Mouse (Mus musculus) T-helper 2 cell (primary cell): ENCODE measurements at regions not wholly inside any gene's neighbourhood (a gene's known extent, or its start where the extent isn't known, plus 50 kb on each side); places are given as distances from the start of the nearest gene placed in this dataset.

Experiments used
- in situ Hi-C: fragments of 300-600 bp; cut with MboI, MseI; formaldehyde crosslinking; loops from one replicate; pipeline ENCODE4 v1.15.1; 2025; ENCODE audit warnings: high pct_unique_total_duplicates

DNA sequence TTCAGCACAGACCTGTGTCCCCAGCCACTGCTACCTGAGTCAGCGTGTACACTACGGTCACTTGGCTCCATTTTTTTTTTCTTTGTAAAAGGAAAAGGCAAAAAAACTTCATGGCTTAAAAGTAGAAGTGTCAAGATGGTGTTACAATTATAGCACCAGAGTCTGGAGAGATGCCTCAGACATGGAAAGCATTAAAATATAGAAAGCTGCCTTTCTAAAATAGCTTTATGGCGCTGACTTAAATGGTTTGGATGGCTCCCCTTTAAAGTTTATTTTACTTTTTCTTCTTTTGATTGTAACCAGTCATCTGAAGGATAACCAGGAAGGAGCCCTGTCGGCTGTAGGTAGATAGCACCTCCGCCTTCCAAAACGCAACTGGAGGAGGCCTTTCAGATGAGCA, 79.0 kb upstream of the Jade1 start:
- in situ Hi-C loops = no loop called here

DNA sequence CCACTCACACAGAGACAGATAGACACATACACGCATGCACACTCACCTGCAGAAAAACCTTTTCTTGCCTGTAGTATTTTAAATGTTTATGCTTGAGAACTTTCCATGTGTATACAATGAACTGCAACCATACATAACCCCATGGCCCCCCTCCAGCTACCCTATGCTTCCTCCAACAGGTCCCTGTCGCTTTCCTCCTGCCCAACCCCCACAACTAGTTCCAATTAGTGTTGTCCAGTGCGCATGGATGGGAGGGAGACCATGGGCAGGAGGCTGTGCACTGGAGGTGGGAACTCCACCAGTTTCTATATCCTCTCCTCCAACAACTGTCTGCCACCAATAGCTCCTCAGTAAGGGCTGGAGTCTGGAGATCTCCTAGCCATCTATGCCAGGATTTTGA, 82.9 kb upstream of the Jade1 start:
- in situ Hi-C loops = no loop called here

DNA sequence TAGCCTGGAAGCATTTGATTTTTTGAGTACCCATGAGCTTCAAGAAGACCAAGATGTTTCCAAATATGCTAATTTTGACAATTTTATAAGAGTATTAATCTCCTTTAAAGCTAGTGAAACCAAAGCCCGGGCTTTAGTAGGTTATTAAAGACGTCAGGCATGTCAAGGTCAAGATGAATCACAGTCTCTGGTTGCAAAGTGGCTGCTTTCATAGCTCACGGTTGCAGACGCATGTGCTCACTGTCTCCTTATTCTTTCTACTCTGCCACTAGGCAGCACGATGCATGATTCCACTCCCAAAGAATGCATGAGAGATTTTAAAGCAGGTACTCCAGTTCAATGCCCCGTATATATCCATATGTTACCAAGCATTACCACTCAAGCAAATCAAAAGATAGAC, 86.4 kb upstream of the Jade1 start:
- in situ Hi-C loops = no loop called here

DNA sequence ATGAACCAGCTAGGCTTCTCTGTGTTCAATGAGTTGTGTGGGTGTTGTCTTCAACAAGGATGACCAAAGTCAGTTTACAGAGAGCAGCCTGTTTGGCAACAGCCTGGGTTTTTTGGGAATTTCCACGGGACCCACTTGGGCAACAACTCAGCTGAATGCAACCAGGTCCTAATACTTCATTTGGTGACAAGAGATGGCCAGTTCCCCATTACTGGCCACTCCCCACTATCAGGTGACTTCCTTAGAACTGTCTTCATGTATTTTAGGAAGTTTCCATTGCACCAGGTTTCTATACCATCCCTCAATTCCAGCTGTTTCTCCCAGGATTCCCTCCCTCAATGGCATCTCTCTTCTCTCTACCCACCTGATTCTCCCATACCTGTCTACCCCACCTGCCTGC, 87.7 kb upstream of the Jade1 start:
- in situ Hi-C loops = no loop called here

DNA sequence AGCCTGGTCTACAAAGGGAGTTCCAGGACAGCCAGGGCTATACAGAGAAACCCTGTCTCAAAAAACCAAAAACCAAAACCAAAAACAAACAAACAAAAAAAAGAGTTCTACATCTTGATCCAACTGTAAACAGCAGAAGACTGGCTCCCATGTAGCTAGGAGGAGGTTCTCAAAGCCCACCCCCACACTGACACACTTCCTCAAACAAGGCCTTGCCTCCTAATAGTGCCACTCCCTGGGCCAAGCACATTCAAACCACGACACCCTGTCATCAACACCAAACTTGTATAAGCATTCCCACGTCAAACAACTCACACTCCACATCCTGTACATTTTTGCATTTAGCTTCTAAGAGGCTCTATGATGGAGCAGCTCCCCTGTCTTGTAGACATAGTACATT, 89.6 kb upstream of the Jade1 start:
- in situ Hi-C loops = no loop called here

DNA sequence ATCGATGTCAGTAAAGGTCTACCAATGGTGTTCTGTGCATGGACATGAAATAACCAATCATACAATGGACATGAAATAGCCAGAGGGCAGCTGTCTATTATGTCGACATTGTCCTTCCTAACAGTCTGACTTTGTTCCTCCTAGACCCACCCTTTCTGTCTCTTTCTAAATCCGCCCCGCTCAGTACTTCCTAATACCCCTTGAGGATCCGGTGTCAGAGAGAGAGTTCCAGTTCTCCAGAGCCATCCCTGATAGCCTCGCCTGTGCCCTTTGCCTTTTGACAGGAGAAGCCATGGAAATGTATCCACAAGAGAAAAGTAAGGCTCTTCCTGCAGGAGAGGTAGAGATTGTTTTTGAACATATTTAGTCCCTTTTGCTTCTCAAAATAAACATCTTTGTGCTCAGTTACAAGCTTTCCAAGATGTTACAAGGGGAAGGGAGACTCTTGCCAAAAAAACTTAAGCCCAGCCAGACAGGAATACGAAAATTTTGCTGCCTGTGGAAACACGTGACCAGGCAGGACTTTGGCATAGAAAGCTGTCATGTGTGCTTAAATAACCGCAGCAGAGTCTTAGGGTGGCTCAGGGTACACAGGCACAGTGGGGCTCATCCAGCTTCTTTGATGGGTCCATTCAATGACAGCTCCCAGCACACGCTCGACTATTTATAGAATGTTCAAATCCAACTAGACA, 92.4 kb upstream of the Jade1 start:
- in situ Hi-C loops = no loop called here

DNA sequence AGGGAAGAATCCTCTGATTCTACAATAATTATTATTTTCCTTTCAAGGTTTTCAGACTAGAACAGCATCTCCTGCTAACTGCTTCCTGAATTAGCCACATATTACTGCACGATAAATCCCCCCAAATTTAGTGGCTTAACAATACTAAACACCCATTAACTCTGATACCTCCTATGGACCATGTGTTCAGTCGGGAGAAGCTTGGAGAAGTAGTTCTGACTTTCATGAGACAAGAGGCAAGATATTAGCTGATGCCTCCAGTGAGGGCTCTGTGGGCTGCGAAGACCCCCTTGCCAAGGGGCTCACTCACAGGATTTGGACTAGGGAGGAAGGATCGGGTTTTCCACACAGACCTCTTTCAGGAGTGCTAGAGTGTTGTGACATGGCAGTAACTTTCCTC, 95.4 kb upstream of the Jade1 start:
- in situ Hi-C loops = no loop called here

DNA sequence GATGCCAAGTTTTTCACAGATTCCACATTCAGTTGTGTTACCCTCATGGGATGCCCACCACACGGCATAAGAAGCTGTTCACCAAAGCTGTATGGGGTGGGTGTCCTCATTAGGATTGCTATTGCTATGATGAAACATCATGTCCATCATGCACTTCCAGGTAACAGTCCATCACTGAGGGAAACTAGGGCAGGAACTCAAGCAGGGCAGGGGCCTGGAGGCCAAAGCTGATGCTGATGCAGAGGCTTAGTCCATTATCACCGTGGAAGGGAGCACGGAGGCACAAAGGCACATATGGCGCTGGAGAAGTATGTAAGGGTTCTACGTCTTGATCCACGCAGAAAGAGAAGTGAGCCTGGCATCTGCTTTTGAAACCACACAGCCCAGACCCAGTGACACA, 97.4 kb upstream of the Jade1 start:
- in situ Hi-C loops = loop anchor here (10.0 kb wide), 1 partner anchor 1253 kb away; no protein-coding TSS in a partner anchor

DNA sequence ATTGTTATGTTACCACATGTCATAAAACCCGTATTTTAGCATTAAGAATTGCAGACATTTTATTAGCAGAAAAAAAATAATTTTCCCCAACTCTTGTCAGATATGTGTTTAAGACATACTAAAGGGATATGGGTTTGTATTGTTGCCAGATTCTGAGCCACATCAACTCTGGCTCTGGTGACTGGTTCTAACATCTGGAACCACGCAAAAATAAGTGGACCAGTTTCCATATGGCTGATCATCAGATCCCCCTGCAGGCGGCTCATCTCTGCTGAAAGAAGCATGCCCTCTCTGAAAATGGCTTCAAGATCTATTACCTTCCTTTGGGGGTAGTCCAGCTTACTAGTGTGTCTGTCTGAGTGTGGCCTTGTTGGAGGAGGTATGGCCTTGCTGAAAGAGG, 102.0 kb upstream of the Jade1 start:
- in situ Hi-C loops = loop anchor here (10.0 kb wide), 1 partner anchor 1249 kb away; no protein-coding TSS in a partner anchor

DNA sequence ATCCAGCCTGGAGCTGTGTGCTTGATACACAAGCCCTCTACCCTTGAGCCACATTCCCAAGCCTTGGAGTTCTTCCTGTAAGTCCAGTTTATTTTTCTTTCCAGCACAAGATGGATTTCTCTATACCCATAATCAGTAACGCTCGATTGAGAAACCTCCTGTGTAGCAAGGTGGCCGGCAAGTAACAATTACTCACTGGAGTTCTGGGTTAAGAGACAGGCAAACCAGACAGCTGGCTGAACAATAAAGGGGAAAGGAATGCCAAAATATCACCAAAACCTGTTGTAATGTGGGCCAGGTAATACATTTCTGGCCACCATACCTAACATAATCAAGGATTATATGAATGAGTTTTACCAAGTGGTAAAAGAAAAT, 102.8 kb upstream of the Jade1 start:
- in situ Hi-C loops = loop anchor here (10.0 kb wide), 1 partner anchor 1248 kb away; no protein-coding TSS in a partner anchor

DNA sequence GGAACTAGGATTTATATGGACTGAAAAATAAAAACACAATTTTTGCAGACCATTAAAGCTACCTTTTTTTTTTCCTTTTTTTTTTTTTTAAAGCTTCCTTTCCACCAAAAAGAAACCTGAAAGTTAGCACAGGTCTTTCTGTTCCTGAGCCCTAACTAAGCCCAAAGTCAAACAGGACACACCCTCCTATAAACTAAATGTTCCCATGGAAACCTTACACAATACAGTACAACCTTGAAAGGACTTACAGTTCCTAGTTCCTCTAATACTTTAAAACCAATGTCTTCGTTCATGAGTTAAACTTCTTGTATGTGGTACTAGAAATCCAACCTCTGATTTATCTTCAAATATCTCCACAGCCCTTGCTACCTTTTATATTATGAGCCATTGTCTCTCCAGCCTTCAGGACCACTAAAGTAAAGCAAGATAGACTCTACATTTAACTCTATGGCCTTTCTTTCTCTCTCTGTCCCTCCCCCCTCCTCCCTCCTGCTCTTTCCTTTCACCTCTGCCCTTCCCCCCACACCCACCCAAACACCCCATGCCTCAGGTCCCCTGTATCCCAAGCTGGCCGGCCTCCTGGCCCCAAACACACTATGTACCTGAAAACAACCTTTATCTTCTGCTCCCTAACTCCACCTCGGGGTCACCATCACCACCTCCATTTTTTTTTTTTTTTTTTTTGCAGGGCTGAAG, 103.4 kb upstream of the Jade1 start:
- in situ Hi-C loops = loop anchor here (10.0 kb wide), 1 partner anchor 1247 kb away; no protein-coding TSS in a partner anchor

DNA sequence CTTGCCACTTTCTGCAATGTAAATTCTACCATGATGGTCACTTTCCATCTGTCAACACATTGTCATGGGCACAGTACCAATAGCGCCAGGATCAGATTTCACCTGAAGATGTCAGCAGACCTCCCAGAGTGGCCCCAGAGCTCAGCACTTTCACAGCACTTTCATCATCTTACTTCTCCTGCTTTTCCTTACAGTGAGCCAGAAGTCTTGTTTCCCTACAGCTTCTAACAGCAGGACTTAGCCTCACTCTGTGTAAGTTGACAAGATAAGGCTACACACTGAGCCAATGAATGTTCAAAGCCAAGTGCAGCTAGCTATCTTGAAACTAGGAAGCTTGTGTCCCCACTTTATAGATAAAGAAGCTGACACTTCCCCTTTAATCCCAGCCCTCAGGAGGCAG, 104.8 kb upstream of the Jade1 start:
- in situ Hi-C loops = loop anchor here (10.0 kb wide), 1 partner anchor 1246 kb away; no protein-coding TSS in a partner anchor

DNA sequence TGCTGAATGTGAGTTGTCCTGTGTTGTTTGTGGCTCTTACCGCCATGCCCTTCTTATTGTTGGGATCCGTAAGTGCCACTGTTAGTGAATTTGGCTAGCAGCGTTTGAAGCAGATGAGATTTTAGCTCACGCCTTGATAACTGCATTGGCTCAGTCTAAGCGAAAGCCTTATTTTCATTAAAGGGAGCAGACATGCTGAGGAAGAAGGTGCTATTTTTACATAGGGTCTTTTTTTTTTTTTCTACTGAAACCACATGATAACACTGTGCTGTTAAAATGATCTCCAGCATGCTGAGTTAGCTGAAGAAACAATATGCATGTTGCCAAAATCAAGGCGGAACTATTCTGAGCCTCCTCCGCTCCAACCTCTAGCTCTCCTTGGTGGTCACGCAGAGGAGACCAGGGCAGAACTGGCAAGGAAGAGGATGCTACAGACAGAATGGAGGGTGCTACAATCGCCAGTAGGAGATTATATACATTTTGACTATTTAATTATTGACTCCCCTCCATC, 111.2 kb upstream of the Jade1 start:
- in situ Hi-C loops = no loop called here

DNA sequence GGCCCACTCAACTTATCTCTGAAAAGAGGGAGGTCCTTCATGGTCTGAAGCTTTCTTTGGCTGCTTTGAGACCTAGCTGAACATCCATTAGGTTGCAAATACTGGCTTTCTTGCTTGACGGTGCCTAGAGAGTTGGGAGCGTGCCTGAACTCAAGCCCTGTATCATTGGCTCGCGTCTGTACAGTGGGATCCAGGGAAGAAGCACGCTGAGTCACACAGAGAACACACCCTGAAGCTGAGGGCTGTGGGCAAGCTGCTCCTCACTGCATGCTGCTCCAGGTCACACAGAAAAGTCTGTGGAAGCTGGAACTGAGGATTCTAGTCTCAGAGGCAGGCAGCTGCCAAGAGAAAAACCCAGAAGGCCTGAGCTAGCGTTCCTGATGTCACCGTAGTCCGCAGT, 119.3 kb upstream of the Jade1 start:
- in situ Hi-C loops = no loop called here

DNA sequence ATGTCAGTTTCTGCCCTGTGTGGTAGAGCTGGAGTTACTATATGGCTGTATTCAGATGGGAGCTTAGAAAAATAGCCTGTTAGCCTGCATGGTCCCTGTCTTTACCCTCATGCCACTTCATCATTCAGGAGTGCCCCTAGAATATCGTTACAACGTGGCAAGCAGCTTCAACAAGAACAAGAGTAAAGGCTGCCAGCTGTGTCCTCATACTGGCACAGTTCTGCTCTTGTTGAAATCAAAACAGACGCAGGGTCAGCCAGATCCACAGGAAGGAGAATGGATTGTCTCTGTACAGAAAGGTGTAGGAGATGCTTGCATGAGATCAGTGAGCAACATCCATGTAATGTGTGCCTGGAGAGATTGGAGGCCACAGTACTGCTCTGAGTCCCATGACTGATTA, 122.4 kb upstream of the Jade1 start:
- in situ Hi-C loops = no loop called here

DNA sequence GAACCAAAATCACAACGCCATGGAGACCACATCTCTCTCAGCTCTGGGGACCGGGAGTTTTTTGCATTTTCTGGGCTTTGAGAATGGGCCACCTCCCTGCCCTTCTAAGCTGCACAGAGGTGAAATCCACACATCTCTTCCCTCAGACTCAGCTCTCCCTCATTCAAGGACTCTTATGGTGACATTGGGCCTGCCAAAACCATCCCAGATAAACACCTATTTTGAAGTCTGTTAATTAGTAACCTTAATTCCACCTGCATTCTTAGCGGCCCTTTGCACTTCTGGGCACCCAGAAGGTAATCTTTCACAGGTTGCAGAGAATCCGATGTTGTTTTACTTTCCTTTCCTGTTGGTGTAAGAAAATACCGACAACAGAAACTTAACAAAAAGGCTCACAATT, 123.2 kb upstream of the Jade1 start:
- in situ Hi-C loops = no loop called here

DNA sequence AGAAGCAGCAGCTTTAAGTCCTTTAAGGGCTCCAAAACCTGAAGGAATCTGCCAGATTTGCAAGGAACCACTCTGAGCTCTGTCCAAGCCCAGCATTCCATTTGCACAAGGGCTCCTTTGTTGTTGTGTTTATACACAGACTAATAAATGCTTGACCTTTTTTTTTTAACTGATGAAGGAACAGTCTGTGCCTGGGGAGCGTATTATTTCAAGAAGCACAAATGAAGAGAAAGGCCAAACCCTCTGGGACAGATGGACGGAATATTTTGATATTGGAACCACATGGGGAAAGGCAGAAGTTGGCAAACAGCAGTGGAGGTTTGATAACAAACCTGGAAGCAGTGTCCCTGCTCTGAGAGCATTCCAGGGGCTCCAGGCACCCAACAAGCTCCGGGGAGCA, 125.3 kb upstream of the Jade1 start:
- in situ Hi-C loops = no loop called here

DNA sequence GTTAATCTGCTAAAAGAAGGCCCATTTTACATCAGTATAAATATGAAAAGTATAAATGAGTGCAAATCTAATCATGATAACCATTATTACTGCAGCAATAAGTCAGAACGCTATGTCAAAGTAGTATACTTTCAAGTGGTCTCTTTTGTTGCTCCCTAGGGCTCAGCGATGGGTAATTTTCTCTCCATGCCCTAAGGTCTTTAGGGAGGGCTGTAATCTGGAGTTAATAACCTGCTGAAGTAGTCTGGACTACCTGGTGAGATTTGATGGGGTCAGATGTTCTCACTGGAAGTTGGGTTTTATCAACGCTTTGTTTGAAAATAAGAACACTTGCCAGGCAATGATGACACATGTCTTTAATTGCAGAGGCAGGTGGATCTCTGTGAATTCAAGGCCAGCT, 128.6 kb upstream of the Jade1 start:
- in situ Hi-C loops = no loop called here

DNA sequence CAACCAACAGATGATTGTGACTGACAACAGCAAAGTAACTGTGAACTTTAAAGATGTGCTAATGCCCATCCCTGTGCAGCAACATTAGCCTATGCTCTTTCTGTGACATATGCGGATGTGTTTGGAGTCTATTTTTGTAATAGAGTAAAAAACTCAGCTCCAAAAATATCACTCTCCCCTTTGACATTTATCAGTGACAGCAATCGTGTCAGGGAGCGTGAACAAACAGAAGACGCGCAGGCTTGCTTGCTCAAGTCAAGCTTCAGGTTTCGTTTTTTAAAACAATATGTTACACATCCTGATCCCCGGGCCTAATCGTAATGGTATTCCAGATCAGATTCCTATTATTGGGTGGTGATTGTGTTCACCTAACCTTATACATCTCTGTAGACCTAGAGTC, 129.7 kb upstream of the Jade1 start:
- in situ Hi-C loops = no loop called here

DNA sequence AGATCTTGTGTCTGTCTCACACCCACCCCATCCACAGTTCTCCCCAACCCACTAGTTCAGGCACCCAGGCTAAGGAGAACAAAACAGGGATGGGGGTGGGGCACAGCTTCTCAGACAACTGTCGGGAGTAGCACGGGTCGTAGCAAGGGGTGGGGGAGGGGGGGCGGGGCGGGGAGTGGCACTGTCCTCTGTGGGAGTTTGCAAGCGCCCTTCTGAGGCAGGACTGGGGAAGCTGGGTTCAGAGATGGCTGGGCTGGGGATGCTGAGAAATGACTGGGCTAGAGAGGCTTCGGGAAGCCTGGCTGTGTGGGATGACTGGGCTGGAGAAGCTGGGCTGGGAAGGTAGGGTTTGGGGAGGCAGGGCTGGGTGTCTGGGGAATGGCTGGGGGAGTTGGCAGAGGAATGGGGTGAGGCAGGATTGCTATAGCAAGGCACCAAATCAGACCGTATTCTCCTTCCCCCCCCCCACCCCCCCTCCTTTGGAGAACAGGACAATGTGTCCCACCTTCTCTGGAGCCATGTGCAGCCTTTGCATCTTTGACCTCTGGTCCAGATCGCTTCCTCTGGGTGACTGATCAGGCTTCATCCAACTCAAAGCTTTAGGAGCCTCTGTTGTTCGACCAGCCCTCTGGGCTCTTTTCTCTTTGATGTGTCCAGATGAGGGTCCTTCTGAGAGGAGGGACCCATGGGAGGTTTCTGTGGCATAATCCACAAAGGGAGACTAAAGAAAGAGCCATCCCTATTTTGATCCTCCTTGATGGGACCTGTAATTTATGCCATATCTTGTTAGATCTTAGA, 131.2 kb upstream of the Jade1 start:
- in situ Hi-C loops = loop anchor here (5.0 kb wide), 1 partner anchor 67 kb away; no protein-coding TSS in a partner anchor

DNA sequence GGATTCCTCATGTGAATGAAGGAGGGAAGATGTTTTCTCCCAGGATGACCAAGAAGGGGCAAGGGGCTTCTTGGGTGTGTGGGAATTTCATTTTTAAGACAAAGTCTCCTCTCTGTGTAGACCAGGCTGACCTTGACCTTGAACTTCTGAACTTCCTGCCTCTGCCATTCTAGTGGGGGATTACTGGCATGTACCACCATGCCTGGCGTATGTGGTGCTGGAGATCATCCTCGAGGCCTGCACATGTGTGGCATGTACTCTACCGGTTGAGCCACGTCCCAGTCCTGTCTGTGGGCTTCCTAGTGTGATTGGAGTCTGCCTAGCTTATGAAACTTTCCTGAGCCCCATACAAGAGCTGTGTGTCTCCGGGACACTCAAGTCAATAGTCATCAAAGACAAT, 131.9 kb upstream of the Jade1 start:
- in situ Hi-C loops = loop anchor here (5.0 kb wide), 1 partner anchor 66 kb away; no protein-coding TSS in a partner anchor
